Mouse (Mus musculus) lung, embryonic 14.5 days (tissue): ENCODE measurements around the gene Tert. TPM values are rescaled to one million over a fixed set of nuclear protein-coding genes. Genes with fewer than 3 reads are reported as not detected.

Experiments
- ATAC-seq: fragments of 200-750 bp; cut with Nextera tagmentation; 2 replicates; pipeline ENCODE4 v1.8.0; 2017; ENCODE audit warnings: mild to moderate bottlenecking, moderate TSS enrichment, moderate library complexity; ENCODE audit not compliant: insufficient read depth
- DNase-seq: peaks from one replicate; pipeline ENCODE4 v3.0.0-alpha.2; 2015
- H3K27ac ChIP-seq: fragments of 300-500 bp; sonication (generic); 2 replicates; pipeline ENCODE4 v1.5.1; 2014; ENCODE audit warnings: low read depth, mild to moderate bottlenecking, moderate library complexity
- H3K27me3 ChIP-seq: fragments of 300-500 bp; sonication (generic); 2 replicates; pipeline ENCODE4 v1.6.1; 2014; ENCODE audit warnings: low read length, control low read depth; ENCODE audit not compliant: insufficient read depth
- H3K36me3 ChIP-seq: fragments of 300-500 bp; sonication (generic); 2 replicates; pipeline ENCODE4 v1.6.1; 2014; ENCODE audit warnings: control low read depth; ENCODE audit not compliant: insufficient read depth
- H3K4me1 ChIP-seq: fragments of 300-500 bp; sonication (generic); 2 replicates; pipeline ENCODE4 v1.6.1; 2014; ENCODE audit warnings: antibody characterized with exemption, control low read depth; ENCODE audit not compliant: insufficient read depth
- H3K4me2 ChIP-seq: fragments of 300-500 bp; sonication (generic); 2 replicates; pipeline ENCODE4 v1.6.1; 2014; ENCODE audit warnings: mild to moderate bottlenecking
- H3K4me3 ChIP-seq: fragments of 300-500 bp; sonication (generic); 2 replicates; pipeline ENCODE4 v1.5.1; 2014; ENCODE audit warnings: low read depth, low read length
- H3K9ac ChIP-seq: fragments of 300-500 bp; sonication (generic); 2 replicates; pipeline ENCODE4 v1.6.1; 2014
- H3K9me3 ChIP-seq: fragments of 300-500 bp; sonication (generic); 2 replicates; pipeline ENCODE4 v1.6.1; 2016; ENCODE audit warnings: low read depth, low read length, control low read depth
- CTCF ChIP-seq: IDR thresholded peaks from 2 replicates; pipeline ENCODE4 v1.5.1; 2016; ENCODE audit warnings: antibody characterized with exemption, low read depth
- WGBS: fragments of 180-500 bp; shearing (Covaris S2); extraction: QIAGEN DNeasy Blood & Tissue Kit; methylation state at CpG from one replicate; pipeline ENCODE4 v1.1.7; 2014; 5-methylcytosine and 5-hydroxymethylcytosine counted together
- polyA plus RNA-seq: library from polyadenylated mRNA; unstranded; fragments of >200 nt; fragmentation: Nextera tagmentation; extraction: Ambion mirVana; gene quantifications from 2 replicates; pipeline ENCODE4 v1.2.1, GENCODE M21; 2014

The Tert gene
- polyA plus RNA-seq, 1 experiment from 2014 or later = 3.8 TPM

DNA sequence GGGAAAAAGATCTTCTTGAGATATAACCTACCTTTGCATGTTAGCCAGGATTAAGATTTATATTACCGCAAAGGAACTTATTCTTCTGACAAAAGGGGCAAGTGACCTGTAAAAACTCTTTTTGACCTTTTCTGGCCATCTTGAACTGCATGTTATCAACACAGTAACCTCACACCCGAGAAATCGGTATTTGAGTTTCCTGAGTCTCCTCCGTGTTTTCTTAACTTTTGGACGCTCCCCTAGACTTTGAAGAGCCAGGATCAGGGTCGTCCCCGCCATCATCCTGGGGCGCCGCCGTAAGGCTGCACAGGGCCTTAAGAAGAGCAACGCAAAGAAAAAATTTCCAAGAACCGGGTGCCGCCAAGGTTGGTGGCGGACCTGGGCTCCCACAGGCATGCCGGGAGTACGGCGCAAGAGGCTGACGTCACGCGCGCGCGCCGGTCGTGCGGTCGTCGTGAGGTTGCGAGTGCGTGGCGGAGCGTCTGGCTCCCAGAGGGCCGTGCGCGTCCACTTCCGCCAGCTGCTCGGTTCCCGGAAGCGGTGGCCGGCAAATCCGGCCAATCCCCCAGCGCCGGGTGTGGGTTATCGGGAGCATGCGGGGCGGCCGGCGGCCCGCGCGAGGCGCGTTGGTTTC is 23.1 kb upstream of the Tert start, which contains the start of gene Clptm1l:
Gene Clptm1l (plus strand): TSS at position 485 of the 634 bp plus-strand sequence.
- H3K9ac ChIP-seq = peak within 1 kb of the TSS; percentile 86
- peaks cover 29% of the 10 kb centered on the region for H3K36me3 ChIP-seq
- peak; percentile 98 for DNase-seq
- ATAC-seq = peak; percentile 99
- H3K9me3 ChIP-seq = no peaks in the 10 kb centered on the region
- peak within 1 kb of the TSS; percentile 81 for H3K4me3 ChIP-seq
- under 1% methylated on average over 53 of the region's 53 CpGs for WGBS
- H3K27ac ChIP-seq = peak within 1 kb of the TSS; percentile 76
- H3K27me3 ChIP-seq = no peaks in the 10 kb centered on the region
- TF ChIP-seq CTCF = no peak
- H3K4me2 ChIP-seq = peak within 1 kb of the TSS; percentile 90
- peaks cover 4% of the 10 kb centered on the region; the same call in 1 of the 2 replicates for H3K4me1 ChIP-seq

DNA sequence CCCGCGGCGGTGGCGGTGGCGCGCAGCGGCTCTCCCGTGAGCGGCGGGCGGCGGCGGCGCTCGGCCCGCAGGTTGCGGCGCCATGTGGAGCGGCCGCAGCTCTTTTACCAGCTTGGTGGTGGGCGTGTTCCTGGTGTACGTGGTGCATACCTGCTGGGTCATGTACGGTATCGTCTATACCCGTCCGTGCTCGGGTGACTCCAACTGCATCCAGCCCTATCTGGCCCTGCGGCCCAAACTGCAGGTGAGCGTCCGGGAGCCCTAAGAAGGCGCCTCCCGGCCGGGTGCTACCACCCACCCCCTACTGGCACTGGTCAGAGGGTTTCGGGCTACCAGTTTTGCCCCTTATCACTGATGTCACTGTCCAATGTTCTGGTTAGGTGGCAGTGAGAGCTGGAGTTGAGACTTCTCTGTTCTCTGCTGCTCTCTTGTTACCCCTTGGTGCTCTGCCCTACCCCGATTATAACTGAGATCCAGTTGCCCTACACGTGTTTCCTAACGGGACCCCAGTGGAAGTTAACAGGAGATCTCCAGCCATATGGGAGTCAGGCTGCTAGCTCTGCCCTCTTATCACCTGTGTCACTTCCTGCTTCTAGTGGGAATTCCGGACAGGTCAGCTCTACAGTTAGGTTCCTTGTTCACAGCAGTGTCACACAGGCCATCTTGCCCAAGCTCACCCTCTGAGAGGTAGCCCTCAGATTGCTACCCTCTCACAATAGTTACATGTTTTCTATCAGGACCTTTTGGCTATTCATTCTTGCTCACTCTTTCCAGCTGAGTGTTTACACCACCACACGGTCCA is 22.4 kb upstream of the Tert start:
- H3K27me3 ChIP-seq = no peaks in the 10 kb centered on the region

DNA sequence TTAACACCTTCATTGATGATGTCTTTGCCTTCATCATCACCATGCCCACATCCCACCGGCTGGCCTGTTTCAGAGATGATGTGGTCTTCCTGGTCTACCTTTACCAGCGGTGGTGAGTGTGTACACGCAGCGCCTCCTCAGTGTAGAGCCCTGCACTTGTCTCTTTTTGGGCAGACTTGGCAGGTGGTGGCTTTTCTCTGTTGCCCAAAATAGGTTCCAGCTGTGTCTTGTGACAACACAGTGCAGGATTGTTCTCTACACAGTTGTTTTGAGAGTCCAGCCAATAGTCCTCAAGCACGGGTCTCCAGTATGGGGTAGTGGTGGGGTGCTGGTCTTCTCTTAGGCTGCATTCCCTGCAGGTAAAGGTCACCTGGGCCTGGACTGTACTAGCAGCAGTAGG is 8.3 kb upstream of the Tert start:
- no peak for ATAC-seq

More for the DNA sequence above, 22.4 kb upstream of the Tert start:
- Histone ChIP-seq H3K4me3 (peak overlapping the region; percentile 81), H3K9ac (peak overlapping the region; percentile 86), H3K36me3 (peaks cover 36% of the 10 kb centered on the region), H3K9me3 (no peaks in the 10 kb centered on the region), H3K4me2 (peak overlapping the region; percentile 90), H3K27ac (peak overlapping the region; percentile 76), H3K4me1 (peaks cover 4% of the 10 kb centered on the region; the same call in 1 of the 2 replicates)
- DNase-seq (no peak), ATAC-seq (peak; percentile 84)
- 3% methylated on average over 39 of the region's 39 CpGs for WGBS
- no peak for TF ChIP-seq CTCF

DNA sequence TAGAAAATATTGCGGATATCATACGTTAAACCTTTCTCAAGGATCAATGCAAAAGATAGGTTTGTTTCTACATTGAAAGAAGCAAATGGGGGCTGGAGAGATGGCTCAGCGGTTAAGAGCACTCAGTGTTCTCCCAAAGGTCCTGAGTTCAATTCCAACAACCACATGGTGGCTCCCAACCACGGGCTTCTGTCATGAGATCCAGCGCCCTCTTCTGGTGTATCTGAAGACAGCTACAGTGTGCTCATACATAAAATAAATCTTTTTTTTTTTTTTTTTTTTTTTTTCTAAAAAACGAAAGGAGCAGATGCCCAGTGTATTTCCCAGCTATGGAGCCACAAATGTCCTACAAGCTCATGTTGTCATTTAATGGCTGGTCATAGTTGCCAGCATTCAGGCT is 6.1 kb upstream of the Tert start:
- 68% methylated on average over 6 of the region's 6 CpGs for WGBS
- H3K4me1 ChIP-seq = no peaks in the 10 kb centered on the region

More for the DNA sequence above, 8.3 kb upstream of the Tert start:
- Histone ChIP-seq H3K4me2 (no peak overlapping the region), H3K36me3 (peaks cover 83% of the 10 kb centered on the region), H3K4me3 (no peak overlapping the region), H3K27me3 (no peaks in the 10 kb centered on the region), H3K27ac (no peak overlapping the region), H3K9me3 (no peaks in the 10 kb centered on the region), H3K9ac (no peak overlapping the region), H3K4me1 (no peaks in the 10 kb centered on the region)
- no peak for TF ChIP-seq CTCF
- no peak for DNase-seq
- WGBS = 92% methylated on average over 5 of the region's 5 CpGs

DNA sequence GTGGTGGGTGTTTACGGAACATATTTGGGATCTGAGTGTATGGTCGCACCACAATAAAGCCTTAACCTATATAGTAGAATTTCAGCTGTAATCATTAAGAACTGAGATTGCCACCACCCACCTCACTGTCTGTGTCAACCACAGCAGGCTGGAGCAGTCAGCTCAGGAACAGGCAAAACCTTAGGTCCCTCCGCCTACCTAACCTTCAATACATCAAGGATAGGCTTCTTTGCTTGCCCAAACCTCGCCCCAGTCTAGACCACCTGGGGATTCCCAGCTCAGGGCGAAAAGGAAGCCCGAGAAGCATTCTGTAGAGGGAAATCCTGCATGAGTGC is 334 bp upstream of the Tert start:
- 0 out of 2 replicates have a peak, but pooled peaks cover 7% of the 10 kb centered on the region for H3K36me3 ChIP-seq
- no peak for TF ChIP-seq CTCF
- H3K9ac ChIP-seq = peak overlapping the region; percentile 73
- no peak; the same call in 1 of the 2 replicates for ATAC-seq
- H3K4me3 ChIP-seq = peak overlapping the region; percentile 63
- H3K27me3 ChIP-seq = no peaks in the 10 kb centered on the region
- DNase-seq = no peak
- no peak overlapping the region for H3K27ac ChIP-seq
- H3K4me2 ChIP-seq = peak overlapping the region; percentile 96
- H3K4me1 ChIP-seq = peaks cover 5% of the 10 kb centered on the region; the same call in 1 of the 2 replicates
- WGBS = 48% methylated on average over 6 of the region's 6 CpGs
- no peaks in the 10 kb centered on the region for H3K9me3 ChIP-seq

More for the DNA sequence above, 6.1 kb upstream of the Tert start:
- peak; percentile 42 for DNase-seq
- TF ChIP-seq CTCF = peak; percentile 31; the same call in 1 of the 2 replicates
- Histone ChIP-seq H3K36me3 (peaks cover 61% of the 10 kb centered on the region), H3K9ac (no peak overlapping the region), H3K4me3 (no peak overlapping the region), H3K4me2 (no peak overlapping the region), H3K27me3 (no peaks in the 10 kb centered on the region), H3K9me3 (no peaks in the 10 kb centered on the region), H3K27ac (no peak overlapping the region)
- no peak for ATAC-seq

DNA sequence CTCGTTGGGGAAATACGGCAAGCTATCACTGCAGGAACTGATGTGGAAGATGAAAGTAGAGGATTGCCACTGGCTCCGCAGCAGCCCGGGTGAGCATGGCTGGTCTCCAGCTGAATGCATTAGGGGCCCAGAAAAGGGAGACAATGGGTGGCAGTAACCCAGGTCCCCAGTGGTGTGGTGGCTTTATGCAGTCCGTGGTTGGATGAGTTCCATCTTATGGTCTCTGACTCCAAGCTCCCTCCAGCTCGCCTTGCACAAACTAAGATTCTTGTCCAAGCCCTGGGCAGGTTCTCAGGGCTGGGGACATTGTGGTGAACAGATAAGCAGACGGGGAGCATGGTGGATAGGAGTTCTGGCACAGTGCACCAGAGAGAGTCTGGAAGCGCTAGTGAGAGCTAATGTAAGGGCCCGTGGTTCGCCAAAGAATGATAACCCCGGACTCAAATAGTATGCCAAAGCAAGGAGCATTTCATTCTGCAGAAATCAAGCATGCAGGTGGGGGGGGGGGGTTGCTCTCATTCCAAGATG is 1.9 kb downstream of the Tert start:
- Histone ChIP-seq H3K27me3 (no peaks in the 10 kb centered on the region), H3K9me3 (no peaks in the 10 kb centered on the region), H3K27ac (no peak overlapping the region), H3K4me2 (no peak overlapping the region), H3K9ac (no peak overlapping the region), H3K36me3 (no peaks in the 10 kb centered on the region), H3K4me3 (no peak overlapping the region), H3K4me1 (peaks cover 5% of the 10 kb centered on the region; the same call in 1 of the 2 replicates)
- no peak for DNase-seq
- no peak for ATAC-seq
- WGBS = 89% methylated on average over 11 of the region's 11 CpGs
- no peak for TF ChIP-seq CTCF

DNA sequence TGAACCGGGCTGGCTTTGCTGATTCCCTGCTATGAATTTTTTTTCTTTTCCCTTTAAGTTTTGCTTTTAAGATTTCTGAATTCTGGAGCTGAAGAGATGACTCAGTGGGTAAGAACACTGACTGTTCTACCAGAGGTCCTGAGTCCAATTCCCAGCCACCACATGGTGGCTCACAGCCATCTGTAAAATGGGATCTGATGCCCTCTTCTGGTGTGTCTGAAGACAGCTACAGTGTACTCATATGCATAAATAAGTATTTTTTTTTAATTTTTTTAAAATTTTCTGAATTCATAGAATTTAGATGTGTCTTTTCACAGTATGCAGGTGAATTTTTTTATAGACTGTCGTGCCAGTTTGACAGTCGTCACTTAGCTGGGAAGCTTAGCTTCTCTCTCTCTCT is 5.1 kb downstream of the Tert start:
- Histone ChIP-seq H3K36me3 (peaks cover 6% of the 10 kb centered on the region; the same call in 1 of the 2 replicates), H3K9ac (no peak overlapping the region), H3K4me2 (no peak overlapping the region), H3K9me3 (no peaks in the 10 kb centered on the region), H3K27me3 (no peaks in the 10 kb centered on the region), H3K4me1 (peaks cover 5% of the 10 kb centered on the region; the same call in 1 of the 2 replicates), H3K27ac (no peak overlapping the region), H3K4me3 (no peak overlapping the region)
- DNase-seq (no peak), ATAC-seq (no peak)
- no peak for TF ChIP-seq CTCF
- WGBS = 87% methylated on average over 3 of the region's 3 CpGs
